Mouse (Mus musculus) fibroblast of lung, adult 2 months (primary cell): Measurements from ENCODE around the gene Lag3.

Experiments
- DNase-seq: peaks from one replicate; pipeline ENCODE4 v3.0.0-alpha.2; 2011; ENCODE audit warnings: low read depth

Lag3 gene

GRCm38 (mm10) chr6:124858561-124859318 lies 52.8 kb downstream of the Lag3 start:
- DNase-seq = no peak

GRCm38 (mm10) chr6:124857840-124858530 lies 53.5 kb downstream of the Lag3 start:
- no peak for DNase-seq

GRCm38 (mm10) chr6:124856916-124857839 lies 54.3 kb downstream of the Lag3 start, which contains the start of gene P3h3:
P3h3 (minus strand) TSS chr6:124857752.
- peak; percentile 68 for DNase-seq

GRCm38 (mm10) chr6:124856321-124856720 lies 55.2 kb downstream of the Lag3 start:
- no peak for DNase-seq

- no peak for DNase-seq
Measured at GRCm38 (mm10) chr6:124854647-124855046, 56.9 kb downstream of the Lag3 start.
